Mouse (Mus musculus) stomach, postnatal 0 days (tissue): ENCODE results near the gene Rasgrf1.

Experiments used
- CTCF ChIP-seq: IDR thresholded peaks from 2 replicates; pipeline ENCODE4 v1.5.1; 2016; ENCODE audit warnings: antibody characterized with exemption, low read depth, mild to moderate bottlenecking, moderate library complexity
- EP300 ChIP-seq: optimal IDR thresholded peaks from 2 replicates; pipeline ENCODE3; 2016; ENCODE audit warnings: antibody characterized with exemption

GRCm38 (mm10) chr9:89869594-89869993, 40.1 kb upstream of the Rasgrf1 start:
- TF ChIP-seq CTCF (no peak), EP300 (no peak)
